Mouse (Mus musculus): ENCODE measurements at regions not wholly inside any gene's neighbourhood (a gene's known extent, or its start where the extent isn't known, plus 50 kb on each side); places are given as distances from the start of the nearest gene placed in this dataset.
A peak's percentile ranks its signal among the peaks of the same experiment; 100 is the strongest.

DNA sequence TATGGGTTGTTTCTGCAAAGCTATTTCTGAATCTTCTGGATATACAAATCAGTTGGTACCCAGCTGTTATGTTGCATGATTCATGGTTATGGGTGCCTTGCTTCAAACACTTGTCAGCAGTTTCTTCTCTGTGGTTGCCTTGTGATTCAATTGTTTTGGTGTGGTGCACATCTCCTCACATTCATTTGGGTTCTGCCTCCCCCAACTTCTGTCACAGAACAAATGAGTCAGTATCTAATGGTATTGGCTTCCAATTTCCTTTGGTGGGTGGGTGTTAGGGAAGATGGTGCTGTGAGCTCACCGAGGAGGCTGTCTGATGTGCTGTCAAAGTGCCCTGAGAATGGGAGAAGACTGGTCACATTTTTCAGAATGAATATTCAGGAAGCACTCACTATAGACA, 87.9 kb downstream of the Cypt15 start:
- peak; percentile 52 for DNase-seq (ENCODE audit: inconsistent ontology term)

All from Muller cell, postnatal 12 days (primary cell).